Mouse (Mus musculus) MEL (cell line): ENCODE measurements around the gene Nfix. TPM values are rescaled to one million over a fixed set of nuclear protein-coding genes. Genes with fewer than 3 reads are reported as not detected.

Source experiments
- DNase-seq: peaks from one replicate; pipeline ENCODE4 v3.0.0; 2011; ENCODE audit warnings: low read depth, low spot score
- H3K27ac ChIP-seq: 2 replicates; pipeline ENCODE4 v1.5.1; 2012; ENCODE audit warnings: low read depth, mild to moderate bottlenecking, control low read depth, low read length, moderate library complexity; ENCODE audit not compliant: control insufficient read depth
- H3K27me3 ChIP-seq, 2 experiments: fragments of 150-350 bp in 1 of 2; sonication (generic) in 1 of 2; 2 replicates each; pipeline ENCODE4 v1.6.1; 2012; ENCODE audit warnings: low read length in 2 of 2, mild to moderate bottlenecking in 2 of 2, improper control_type of control experiment in 1 of 2, moderate library complexity in 1 of 2; ENCODE audit not compliant: insufficient read depth in 2 of 2, control insufficient read depth in 1 of 2
- H3K36me3 ChIP-seq, 2 experiments: 2 replicates each; pipeline ENCODE4 v1.6.1; 2012 to 2014; ENCODE audit warnings: low read length in 2 of 2, improper control_type of control experiment in 1 of 2, inconsistent platforms in 1 of 2, mild to moderate bottlenecking in 1 of 2; ENCODE audit not compliant: insufficient read depth in 2 of 2, control insufficient read depth in 1 of 2
- H3K4me1 ChIP-seq, 2 experiments: fragments of 150-350 bp in 1 of 2; sonication (generic) in 1 of 2; 2 replicates each; pipeline ENCODE4 v1.6.1; 2012; ENCODE audit warnings: low read length in 2 of 2, improper control_type of control experiment in 1 of 2, mild to moderate bottlenecking in 1 of 2; ENCODE audit not compliant: insufficient read depth in 2 of 2, control insufficient read depth in 1 of 2
- H3K4me3 ChIP-seq, 2 experiments: fragments of 150-350 bp in 1 of 2; sonication (generic) in 1 of 2; 2 replicates each; pipeline ENCODE4 v1.5.1; 2012; ENCODE audit warnings: low read depth in 2 of 2, low read length in 2 of 2, mild to moderate bottlenecking in 2 of 2, moderate library complexity in 2 of 2, control low read depth in 1 of 2, improper control_type of control experiment in 1 of 2; ENCODE audit not compliant: control insufficient read depth in 1 of 2, insufficient read depth in 1 of 2
- H3K79me2 ChIP-seq: 2 replicates; pipeline ENCODE4 v1.6.1; 2012; ENCODE audit warnings: mild to moderate bottlenecking, low read length, moderate library complexity; ENCODE audit not compliant: control insufficient read depth, poor library complexity, insufficient read depth
- H3K9ac ChIP-seq: 2 replicates; pipeline ENCODE4 v1.6.1; 2012; ENCODE audit warnings: low read depth, mild to moderate bottlenecking, control low read depth, low read length, moderate library complexity; ENCODE audit not compliant: control insufficient read depth, poor library complexity, severe bottlenecking
- H3K9me3 ChIP-seq: fragments of 150-350 bp; sonication (generic); replicated peaks from 2 replicates; pipeline ENCODE4 v1.6.1; 2012; ENCODE audit warnings: mild to moderate bottlenecking, low read length, improper control_type of control experiment, moderate library complexity; ENCODE audit not compliant: insufficient read depth
- CHD1 ChIP-seq: IDR thresholded peaks from 2 replicates; pipeline ENCODE4 v1.6.1; 2012; ENCODE audit warnings: low read depth, mild to moderate bottlenecking, inconsistent platforms, low read length, improper control_type of control experiment
- CHD2 ChIP-seq: IDR thresholded peaks from 2 replicates; pipeline ENCODE4 v1.6.1; 2011; ENCODE audit warnings: low read length, improper control_type of control experiment
- CTCF ChIP-seq, 3 experiments: IDR thresholded peaks in 2 of 3; conservative IDR thresholded peaks in 1 of 3; 2 replicates each; pipeline ENCODE4 v1.5.1; 2011 to 2012; ENCODE audit warnings: low read length in 3 of 3, low read depth in 2 of 3, mild to moderate bottlenecking in 2 of 3, improper control_type of control experiment in 1 of 3, inconsistent platforms in 1 of 3, mixed read lengths in 1 of 3, moderate library complexity in 1 of 3; ENCODE audit not compliant: control insufficient read depth in 1 of 3, insufficient read depth in 1 of 3, poor library complexity in 1 of 3, severe bottlenecking in 1 of 3
- E2F4 ChIP-seq: IDR thresholded peaks from 2 replicates; pipeline ENCODE4 v1.6.1; 2011; ENCODE audit warnings: low read depth, low read length, improper control_type of control experiment, borderline replicate concordance
- GATA1 ChIP-seq: IDR thresholded peaks from 2 replicates; pipeline ENCODE4 v1.6.1; 2011; ENCODE audit warnings: low read depth, low read length, improper control_type of control experiment
- JUND ChIP-seq: IDR thresholded peaks from 2 replicates; pipeline ENCODE4 v1.6.1; 2011; ENCODE audit warnings: low read depth, mild to moderate bottlenecking, improper control_type of control experiment, low read length
- MAFK ChIP-seq: IDR thresholded peaks from 2 replicates; pipeline ENCODE4 v1.6.1; 2011; ENCODE audit warnings: low read depth, mild to moderate bottlenecking, low read length, improper control_type of control experiment, borderline replicate concordance
- MAX ChIP-seq: IDR thresholded peaks from 2 replicates; pipeline ENCODE4 v1.6.1; 2011; ENCODE audit warnings: low read length, improper control_type of control experiment
- MAZ ChIP-seq: IDR thresholded peaks from 2 replicates; pipeline ENCODE4 v1.6.1; 2012; ENCODE audit warnings: low read depth, mild to moderate bottlenecking, inconsistent platforms, low read length, improper control_type of control experiment
- MEF2A ChIP-seq: IDR thresholded peaks from 2 replicates; pipeline ENCODE4 v1.6.1; 2014; ENCODE audit warnings: low read depth, mild to moderate bottlenecking, inconsistent platforms, low read length, improper control_type of control experiment; ENCODE audit not compliant: poor library complexity, insufficient replicate concordance, severe bottlenecking; ENCODE audit errors: extremely low read depth
- MYC ChIP-seq: IDR thresholded peaks from 2 replicates; pipeline ENCODE4 v1.6.1; 2011; ENCODE audit warnings: low read depth, mild to moderate bottlenecking, low read length, improper control_type of control experiment, moderate library complexity
- POLR2AphosphoS2 ChIP-seq: IDR thresholded peaks from 2 replicates; pipeline ENCODE4 v1.6.1; 2011; ENCODE audit warnings: low read length, improper control_type of control experiment
- POLR2AphosphoS5 ChIP-seq: IDR thresholded peaks from 2 replicates; pipeline ENCODE4 v1.6.1; 2012; ENCODE audit warnings: low read depth, borderline replicate concordance, mild to moderate bottlenecking, inconsistent platforms, low read length, moderate library complexity, mixed read lengths
- RAD21 ChIP-seq: IDR thresholded peaks from 2 replicates; pipeline ENCODE4 v1.6.1; 2011; ENCODE audit warnings: mild to moderate bottlenecking, low read depth, low read length, improper control_type of control experiment
- RCOR1 ChIP-seq: IDR thresholded peaks from 2 replicates; pipeline ENCODE4 v1.6.1; 2012; ENCODE audit warnings: low read depth, mild to moderate bottlenecking, inconsistent platforms, low read length, improper control_type of control experiment
- SIN3A ChIP-seq: IDR thresholded peaks from 2 replicates; pipeline ENCODE4 v1.6.1; 2012; ENCODE audit warnings: low read length, improper control_type of control experiment, inconsistent platforms
- SMC3 ChIP-seq: IDR thresholded peaks from 2 replicates; pipeline ENCODE4 v1.6.1; 2011; ENCODE audit warnings: low read depth, low read length, improper control_type of control experiment
- TAL1 ChIP-seq: IDR thresholded peaks from 2 replicates; pipeline ENCODE4 v1.6.1; 2012; ENCODE audit warnings: mild to moderate bottlenecking, inconsistent platforms, low read length, moderate library complexity, mixed read lengths
- ZC3H11A ChIP-seq: IDR thresholded peaks from 2 replicates; pipeline ENCODE4 v1.6.1; 2012; ENCODE audit warnings: low read depth, mild to moderate bottlenecking, inconsistent platforms, low read length, improper control_type of control experiment
- ZKSCAN1 ChIP-seq: IDR thresholded peaks from 2 replicates; pipeline ENCODE4 v1.6.1; 2012; ENCODE audit warnings: low read depth, mild to moderate bottlenecking, inconsistent platforms, low read length, improper control_type of control experiment, moderate library complexity
- polyA plus RNA-seq, 2 experiments: library from polyadenylated mRNA; stranded (reverse) in 1 of 2; unstranded in 1 of 2; fragments of >175 nt in 1 of 2; fragments of >200 nt in 1 of 2; gene quantifications; 2 replicates each; pipeline versions ENCODE4 v1.2.1 to v1.2.4; 2012; ENCODE audit warnings: low replicate concordance in 2 of 2, low read depth in 1 of 2; ENCODE audit not compliant: insufficient read length in 2 of 2, insufficient read depth in 1 of 2, missing spikeins in 1 of 2
- total RNA-seq: library from RNA; depleted of rRNA; stranded (reverse); fragments of 300-350 nt; gene quantifications from 2 replicates; pipeline ENCODE4 v1.2.3, GENCODE M21; 2012

The Nfix gene
- total and polyA plus RNA-seq, 3 experiments: 14.4 to 29.1 TPM; not detected in 1

DNA sequence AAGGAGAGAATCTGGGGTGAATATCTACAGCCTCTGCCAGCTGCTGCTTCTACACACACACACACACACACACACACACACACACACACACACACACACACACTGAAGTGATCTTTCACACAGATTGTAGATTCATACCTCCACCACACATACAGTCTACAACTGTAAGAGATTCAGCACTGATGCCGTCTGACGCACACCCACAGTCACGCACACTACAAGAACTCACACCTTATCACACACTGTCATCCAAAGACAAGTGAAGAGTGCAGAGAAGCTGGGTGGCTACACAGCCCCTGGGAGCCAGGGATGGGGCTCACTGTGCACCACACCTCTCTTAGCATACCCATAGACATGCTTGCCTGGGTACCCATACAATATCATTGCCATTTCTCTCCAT, 13.7 kb upstream of the Nfix start:
- no peaks in the 10 kb centered on the region for H3K9me3 ChIP-seq
- DNase-seq: no peak
- H3K27me3 ChIP-seq: no peaks in the 10 kb centered on the region
- TF ChIP-seq ZC3H11A (no peak), GATA1 (no peak), JUND (no peak), POLR2AphosphoS2 (no peak), RCOR1 (no peak), E2F4 (no peak), MEF2A (no peak), TAL1 (no peak)
- H3K9ac ChIP-seq: no peak overlapping the region
- H3K4me1 ChIP-seq: peaks cover 0 to 5% of the 10 kb centered on the region in 2 experiments; a peak in 3 of 4 replicates
- peaks cover 0 to 2% of the 10 kb centered on the region in 2 experiments; a peak in 1 of 4 replicates for H3K36me3 ChIP-seq
- no peaks in the 10 kb centered on the region for H3K79me2 ChIP-seq
- H3K27ac ChIP-seq: no peak overlapping the region
- H3K4me3 ChIP-seq: no peak overlapping the region

GRCm38 (mm10) chr8:84813059-84813458, 12.9 kb upstream of the Nfix start:
- H3K79me2 ChIP-seq: no peaks in the 10 kb centered on the region
- H3K9ac ChIP-seq: no peak overlapping the region
- peak; percentile 81 for DNase-seq
- H3K27me3 ChIP-seq: no peaks in the 10 kb centered on the region
- no peaks in the 10 kb centered on the region for H3K9me3 ChIP-seq
- H3K4me1 ChIP-seq: peaks cover 0 to 5% of the 10 kb centered on the region in 2 experiments; a peak in 3 of 4 replicates
- no peak overlapping the region for H3K27ac ChIP-seq
- H3K36me3 ChIP-seq: peaks cover 0 to 2% of the 10 kb centered on the region in 2 experiments; a peak in 1 of 4 replicates
- H3K4me3 ChIP-seq: no peak overlapping the region
- TF ChIP-seq POLR2AphosphoS2: no peak
- TF ChIP-seq CTCF (IDR thresholded peaks at IDR 0.05 in 2 of 3, conservative IDR thresholded peaks at IDR 0.05 in 1 of 3; ENCODE audit: control insufficient read depth in 1 of 3, insufficient read depth in 1 of 3, low read depth in 2 of 3, low read length in 3 of 3, poor library complexity in 1 of 3, severe bottlenecking in 1 of 3): peak; percentile 73 to 90 (median 90)
- peak; percentile 92 for TF ChIP-seq ZC3H11A
- TF ChIP-seq MAZ: 0 out of 2 replicates have a peak, but pooled peaks have one; percentile 49
- peak; percentile 96 for TF ChIP-seq SMC3
- TF ChIP-seq JUND: no peak
- TF ChIP-seq SIN3A: peak; percentile 44; the same call in 1 of the 2 replicates
- peak; percentile 97 for TF ChIP-seq RAD21
- no peak for TF ChIP-seq CHD1

DNA sequence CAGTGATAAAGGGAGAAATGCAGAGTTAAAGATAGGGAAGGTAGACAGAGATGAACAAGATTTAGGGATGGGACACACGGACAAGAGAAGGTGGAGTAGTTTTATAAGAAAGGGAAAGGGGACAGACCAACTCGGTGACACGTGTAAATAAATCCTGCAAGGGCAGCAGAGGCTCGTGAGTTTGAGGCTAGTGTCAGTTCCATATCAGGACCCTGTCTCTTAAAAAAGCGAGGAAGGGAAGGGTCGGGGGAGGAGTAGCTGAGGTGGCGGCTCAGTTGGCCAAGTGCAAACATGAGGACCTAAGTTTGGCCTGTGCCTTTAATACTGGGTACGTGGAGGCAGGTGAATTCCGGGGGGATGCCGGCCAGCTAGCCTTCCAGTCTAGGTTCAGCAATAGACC, 11.2 kb upstream of the Nfix start:
- H3K27me3 ChIP-seq: no peaks in the 10 kb centered on the region
- H3K27ac ChIP-seq: no peak overlapping the region
- H3K4me1 ChIP-seq: peaks cover 0 to 10% of the 10 kb centered on the region in 2 experiments; a peak in 3 of 4 replicates
- H3K79me2 ChIP-seq: no peaks in the 10 kb centered on the region
- no peak for DNase-seq
- H3K9ac ChIP-seq: peak overlapping the region; percentile 20
- H3K4me3 ChIP-seq: peak overlapping the region; percentile 53 to 56
- TF ChIP-seq MAFK (no peak), TAL1 (no peak), MAX (no peak), SIN3A (no peak), MYC (no peak), ZKSCAN1 (no peak), CHD2 (no peak), POLR2AphosphoS5 (no peak), E2F4 (no peak)
- TF ChIP-seq, all 39 proteins: peak for 0
- peaks cover 0 to 5% of the 10 kb centered on the region in 2 experiments; a peak in 1 of 4 replicates for H3K36me3 ChIP-seq
- H3K9me3 ChIP-seq: no peaks in the 10 kb centered on the region
